8 mouse cellular contexts compared by ENCODE assay signal in genomic region chr7:81744145-81744544, GRCm38 (mm10). TPM values are rescaled to one million over a fixed set of nuclear protein-coding genes. Genes with fewer than 3 reads are reported as not detected.
DNase-seq lines count a peak whose midpoint lies in the region; ATAC-seq and TF ChIP-seq lines count a peak whose summit lies in the region.

No protein-coding gene starts in this region.

- WGBS in hindbrain, postnatal 0 days, result 69% methylated on average over 4 of the region's 4 CpGs
- WGBS in hindbrain, embryonic 14.5 days, result 80% methylated on average over 4 of the region's 4 CpGs
- WGBS in intestine, postnatal 0 days, result 73% methylated on average over 4 of the region's 4 CpGs

- DNase-seq in hindbrain, postnatal 0 days (ENCODE audit: low spot score), result peak; percentile 58
- no peak for DNase-seq in hindbrain, embryonic 14.5 days (ENCODE audit: low spot score)
- peak; percentile 12 for DNase-seq in G1E (ENCODE audit: low spot score)
- DNase-seq in cerebellum, adult 18-20 months, result peak; percentile 28 to 40
- DNase-seq in skeletal muscle tissue, adult 2 months (ENCODE audit: low read depth, low spot score), result peak; percentile 21
- DNase-seq in layer of hippocampus, adult 8-10 months (ENCODE audit: low spot score in 2 of 2), result no peak

- ATAC-seq in hindbrain, postnatal 0 days, result 0 out of 2 replicates have a peak, but pooled peaks have one; percentile 35
- no peak for ATAC-seq in hindbrain, embryonic 14.5 days (ENCODE audit: low FRiP score)
- peak; percentile 45 for ATAC-seq in G1E (ENCODE audit: extremely low read depth, insufficient number of reproducible peaks, low FRiP score, poor library complexity, severe bottlenecking)
- peak; percentile 61; the same call in 1 of the 2 replicates for ATAC-seq in intestine, postnatal 0 days
- ATAC-seq in inflammation-experienced regulatory T-cells, adult 6 months, result no peak

- no peaks in the 10 kb centered on the region for H3K9me3 ChIP-seq in hindbrain, postnatal 0 days (ENCODE audit: low read length)
- H3K9me3 ChIP-seq in hindbrain, embryonic 14.5 days (ENCODE audit: control insufficient read depth, low read length), result no peaks in the 10 kb centered on the region
- peaks cover 9% of the 10 kb centered on the region for H3K9me3 ChIP-seq in G1E (replicated peaks)
- no peaks in the 10 kb centered on the region for H3K9me3 ChIP-seq in intestine, postnatal 0 days (ENCODE audit: control insufficient read depth)

- H3K4me1 ChIP-seq in hindbrain, postnatal 0 days (ENCODE audit: insufficient read depth, low read length), result no peaks in the 10 kb centered on the region
- no peaks in the 10 kb centered on the region for H3K4me1 ChIP-seq in hindbrain, embryonic 14.5 days (replicated peaks; ENCODE audit: control insufficient read depth, insufficient read depth, low read length)
- H3K4me1 ChIP-seq in G1E (ENCODE audit: insufficient read depth, low read depth, low read length), result peaks cover 31% of the 10 kb centered on the region
- H3K4me1 ChIP-seq in intestine, postnatal 0 days (replicated peaks; ENCODE audit: control insufficient read depth, insufficient read depth, low read length), result no peaks in the 10 kb centered on the region

- no peaks in the 10 kb centered on the region for H3K36me3 ChIP-seq in hindbrain, postnatal 0 days (ENCODE audit: insufficient read depth, low read length)
- no peaks in the 10 kb centered on the region for H3K36me3 ChIP-seq in hindbrain, embryonic 14.5 days (replicated peaks; ENCODE audit: control insufficient read depth, insufficient read depth)
- no peaks in the 10 kb centered on the region for H3K36me3 ChIP-seq in G1E (replicated peaks)
- H3K36me3 ChIP-seq in intestine, postnatal 0 days (ENCODE audit: control insufficient read depth, insufficient read depth), result no peaks in the 10 kb centered on the region

- no peak overlapping the region for H3K4me3 ChIP-seq in hindbrain, postnatal 0 days (ENCODE audit: low read length)
- no peak overlapping the region for H3K4me3 ChIP-seq in hindbrain, embryonic 14.5 days (replicated peaks; ENCODE audit: low read length)
- no peak overlapping the region for H3K4me3 ChIP-seq in G1E (ENCODE audit: low read depth, low read length)
- H3K4me3 ChIP-seq in intestine, postnatal 0 days (ENCODE audit: low read depth, low read length), result no peak overlapping the region

- no peak overlapping the region for H3K9ac ChIP-seq in hindbrain, postnatal 0 days (replicated peaks; ENCODE audit: low read length)
- no peak overlapping the region for H3K9ac ChIP-seq in hindbrain, embryonic 14.5 days
- H3K9ac ChIP-seq in intestine, postnatal 0 days (ENCODE audit: low read depth, low read length), result no peak overlapping the region

- H3K27me3 ChIP-seq in hindbrain, postnatal 0 days (ENCODE audit: insufficient read depth, low read length), result no peaks in the 10 kb centered on the region
- no peaks in the 10 kb centered on the region for H3K27me3 ChIP-seq in hindbrain, embryonic 14.5 days (ENCODE audit: control insufficient read depth, insufficient read depth, low read length)
- no peaks in the 10 kb centered on the region for H3K27me3 ChIP-seq in G1E (ENCODE audit: insufficient read depth, low read length)
- no peaks in the 10 kb centered on the region for H3K27me3 ChIP-seq in intestine, postnatal 0 days (replicated peaks; ENCODE audit: control insufficient read depth, insufficient read depth, low read length)

- no peak overlapping the region for H3K4me2 ChIP-seq in hindbrain, postnatal 0 days (ENCODE audit: low read depth, low read length)
- H3K4me2 ChIP-seq in hindbrain, embryonic 14.5 days (replicated peaks), result no peak overlapping the region
- no peak overlapping the region for H3K4me2 ChIP-seq in intestine, postnatal 0 days (replicated peaks; ENCODE audit: low read depth)

- no peak overlapping the region for H3K27ac ChIP-seq in hindbrain, postnatal 0 days
- H3K27ac ChIP-seq in hindbrain, embryonic 14.5 days, result no peak overlapping the region
- H3K27ac ChIP-seq in intestine, postnatal 0 days (ENCODE audit: low read depth, low read length), result no peak overlapping the region

- TF ChIP-seq CTCF in hindbrain, postnatal 0 days (IDR thresholded peaks at IDR 0.05; ENCODE audit: low read depth), result peak; percentile 59
- no peak for TF ChIP-seq CTCF in G1E (IDR thresholded peaks at IDR 0.05; ENCODE audit: low read depth, low read length)
- peak; percentile 72 for TF ChIP-seq CTCF in intestine, postnatal 0 days (IDR thresholded peaks at IDR 0.05; ENCODE audit: low read depth)

RNA-seq across cellular contexts. Expression of gene Ramac, which starts 18.6 kb away (rescaled TPM):
- total RNA-seq in hindbrain, postnatal 0 days (2014; rRNA removed), result 45.2 and 52.0 TPM in 2 replicates
- polyA plus RNA-seq in hindbrain, postnatal 0 days (2015; fragmentation: Nextera tagmentation; extraction: Ambion mirVana), result 165 and 170 TPM in 2 replicates
- 127 and 137 TPM in 2 replicates for polyA plus RNA-seq in hindbrain, embryonic 14.5 days (2014; fragmentation: Nextera tagmentation; extraction: Ambion mirVana)
- total RNA-seq in G1E (2014; fragmentation: Nextera tagmentation) (41.5 and 47.5 TPM in 2 replicates), G1E (2017) (99.7 and 111 TPM in 2 replicates)
- 19.8 and 29.4 TPM in 2 replicates for polyA plus RNA-seq in G1E (2012)
- polyA plus RNA-seq in intestine, postnatal 0 days (2015; fragmentation: Nextera tagmentation; extraction: Ambion mirVana), result 117 and 118 TPM in 2 replicates
- 100 to 1,000 TPM; 153 to 159 (median 158) TPM for polyA plus RNA-seq in inflammation-experienced regulatory T-cells, adult 6 months (2017; shearing (Covaris generic))
- total RNA-seq in layer of hippocampus, adult 8-10 months (2022), result 10 to 100 TPM; 69.5 to 77.5 (median 73.7) TPM

RNA-seq across cellular contexts. Expression of gene Homer2, which starts 36.8 kb away (rescaled TPM):
- 30.3 and 37.6 TPM in 2 replicates for total RNA-seq in hindbrain, postnatal 0 days (2014; rRNA removed)
- 44.4 and 46.0 TPM in 2 replicates for polyA plus RNA-seq in hindbrain, postnatal 0 days (2015; fragmentation: Nextera tagmentation; extraction: Ambion mirVana)
- 25.7 and 27.8 TPM in 2 replicates for polyA plus RNA-seq in hindbrain, embryonic 14.5 days (2014; fragmentation: Nextera tagmentation; extraction: Ambion mirVana)
- total RNA-seq in G1E (2014; fragmentation: Nextera tagmentation) (24.6 and 35.9 TPM in 2 replicates), G1E (2017) (32.5 and 45.9 TPM in 2 replicates)
- 37.3 and 50.6 TPM in 2 replicates for polyA plus RNA-seq in G1E (2012)
- polyA plus RNA-seq in intestine, postnatal 0 days (2015; fragmentation: Nextera tagmentation; extraction: Ambion mirVana), result 22.2 and 26.8 TPM in 2 replicates
- under 1 TPM in 1 of 3 experiments, not detected in 2; 0.47 TPM for polyA plus RNA-seq in inflammation-experienced regulatory T-cells, adult 6 months (2017; shearing (Covaris generic))
- total RNA-seq in layer of hippocampus, adult 8-10 months (2022), result 10 to 100 TPM; 77.8 to 89.4 (median 88.7) TPM

RNA-seq across cellular contexts. Expression of gene 3110040N11Rik, which starts 45.1 kb away (rescaled TPM):
- 26.2 and 41.8 TPM in 2 replicates for total RNA-seq in hindbrain, postnatal 0 days (2014; rRNA removed)
- polyA plus RNA-seq in hindbrain, postnatal 0 days (2015; fragmentation: Nextera tagmentation; extraction: Ambion mirVana), result 43.4 and 48.9 TPM in 2 replicates
- polyA plus RNA-seq in hindbrain, embryonic 14.5 days (2014; fragmentation: Nextera tagmentation; extraction: Ambion mirVana), result 43.3 and 45.5 TPM in 2 replicates
- total RNA-seq in G1E (2014; fragmentation: Nextera tagmentation) (27.5 and 37.4 TPM in 2 replicates), G1E (2017) (61.7 and 71.2 TPM in 2 replicates)
- 20.8 and 23.6 TPM in 2 replicates for polyA plus RNA-seq in G1E (2012)
- polyA plus RNA-seq in intestine, postnatal 0 days (2015; fragmentation: Nextera tagmentation; extraction: Ambion mirVana), result 48.9 and 49.8 TPM in 2 replicates
- polyA plus RNA-seq in inflammation-experienced regulatory T-cells, adult 6 months (2017; shearing (Covaris generic)), result 10 to 100 TPM; 62.7 to 70.5 (median 68.8) TPM
- total RNA-seq in layer of hippocampus, adult 8-10 months (2022), result 10 to 100 TPM; 20.8 to 27.8 (median 25.9) TPM

Comparison
In these comparisons a context has a peak if more than half of its experiments do, and no peak if none do; other contexts are left out.
1. ATAC-seq: peak in hindbrain, postnatal 0 days (single experiment), G1E (single experiment) and intestine, postnatal 0 days (single experiment); none in hindbrain, embryonic 14.5 days (single experiment) and inflammation-experienced regulatory T-cells, adult 6 months (single experiment).
2. DNase-seq: peak in hindbrain, postnatal 0 days (single experiment), G1E (single experiment), cerebellum, adult 18-20 months (2 of 2) and skeletal muscle tissue, adult 2 months (single experiment); none in hindbrain, embryonic 14.5 days (single experiment) and layer of hippocampus, adult 8-10 months (0 of 2).
3. RNA of gene Homer2, which starts 36.8 kb away (polyA plus RNA-seq): 44.4 to 46.0 TPM in hindbrain, postnatal 0 days, 37.3 to 50.6 TPM in G1E, 25.7 to 27.8 TPM in hindbrain, embryonic 14.5 days and 22.2 to 26.8 TPM in intestine, postnatal 0 days; 0.47 TPM in inflammation-experienced regulatory T-cells, adult 6 months; every median in the first group is over 10 times any median in the second.